Mouse (Mus musculus): ENCODE results near the gene Pphln1. TPM values are rescaled to one million over a fixed set of nuclear protein-coding genes. Genes with fewer than 3 reads are reported as not detected.

The Pphln1 gene
- polyA plus RNA-seq, 1 experiment from 2014 or later: 71.0 TPM

- H3K4me3 ChIP-seq: no peak overlapping the region
- 81% methylated on average over 3 of the region's 3 CpGs for WGBS
- H3K9me3 ChIP-seq (replicated peaks): no peaks in the 10 kb centered on the region
- H3K4me2 ChIP-seq (replicated peaks): no peak overlapping the region
- no peak overlapping the region for H3K27ac ChIP-seq
- no peak for ATAC-seq (ENCODE audit: low FRiP score)
- no peaks in the 10 kb centered on the region for H3K27me3 ChIP-seq
- peaks cover 22% of the 10 kb centered on the region for H3K4me1 ChIP-seq
- H3K9ac ChIP-seq: no peak overlapping the region
- no peaks in the 10 kb centered on the region for H3K36me3 ChIP-seq
Observed at GRCm38 (mm10) chr15:93530703-93531032, 132.5 kb downstream of the Pphln1 start.

- Histone ChIP-seq H3K4me3 (no peak overlapping the region), H3K36me3 (no peaks in the 10 kb centered on the region), H3K4me2 (replicated peaks) (no peak overlapping the region), H3K9ac (no peak overlapping the region), H3K27ac (no peak overlapping the region), H3K4me1 (0 out of 2 replicates have a peak, but pooled peaks cover 9% of the 10 kb centered on the region), H3K9me3 (replicated peaks) (no peaks in the 10 kb centered on the region), H3K27me3 (no peaks in the 10 kb centered on the region)
- ATAC-seq (ENCODE audit: low FRiP score): no peak
- WGBS: 74% methylated on average over 4 of the region's 4 CpGs
Observed at GRCm38 (mm10) chr15:93536191-93536590, 138.0 kb downstream of the Pphln1 start.

GRCm38 (mm10) chr15:93537745-93538144, 139.6 kb downstream of the Pphln1 start:
- ATAC-seq (ENCODE audit: low FRiP score): no peak
- no peaks in the 10 kb centered on the region for H3K36me3 ChIP-seq

GRCm38 (mm10) chr15:93538551-93539205, 140.5 kb downstream of the Pphln1 start:
- H3K4me1 ChIP-seq: 0 out of 2 replicates have a peak, but pooled peaks cover 7% of the 10 kb centered on the region
- no peak overlapping the region for H3K27ac ChIP-seq
- no peak overlapping the region for H3K4me3 ChIP-seq
- H3K9ac ChIP-seq: no peak overlapping the region
- H3K9me3 ChIP-seq (replicated peaks): no peaks in the 10 kb centered on the region
- no peaks in the 10 kb centered on the region for H3K27me3 ChIP-seq
- WGBS: 85% methylated on average over 21 of the region's 21 CpGs
- H3K4me2 ChIP-seq (replicated peaks): no peak overlapping the region
- no peaks in the 10 kb centered on the region for H3K36me3 ChIP-seq
- no peak for ATAC-seq (ENCODE audit: low FRiP score)

More at GRCm38 (mm10) chr15:93537745-93538144, 139.6 kb downstream of the Pphln1 start:
- WGBS: 82% methylated on average over 7 of the region's 7 CpGs
- H3K27me3 ChIP-seq: no peaks in the 10 kb centered on the region
- no peaks in the 10 kb centered on the region for H3K9me3 ChIP-seq (replicated peaks)
- no peak overlapping the region for H3K4me2 ChIP-seq (replicated peaks)
- no peak overlapping the region for H3K27ac ChIP-seq
- H3K9ac ChIP-seq: no peak overlapping the region
- H3K4me1 ChIP-seq: 0 out of 2 replicates have a peak, but pooled peaks cover 7% of the 10 kb centered on the region
- H3K4me3 ChIP-seq: no peak overlapping the region

- Histone ChIP-seq H3K4me2 (replicated peaks) (no peak overlapping the region), H3K9ac (no peak overlapping the region), H3K4me3 (no peak overlapping the region), H3K4me1 (0 out of 2 replicates have a peak, but pooled peaks cover 5% of the 10 kb centered on the region), H3K27ac (no peak overlapping the region), H3K27me3 (no peaks in the 10 kb centered on the region), H3K36me3 (no peaks in the 10 kb centered on the region), H3K9me3 (replicated peaks) (no peaks in the 10 kb centered on the region)
- WGBS: 67% methylated on average over 3 of the region's 3 CpGs
- ATAC-seq (ENCODE audit: low FRiP score): no peak
Observed at GRCm38 (mm10) chr15:93539415-93539814, 141.3 kb downstream of the Pphln1 start.

Other genes starting within 250 kb of the Pphln1 start
- 19.7 and 20.4 TPM in 2 replicates for gene Gxylt1, start 123.2 kb upstream of the Pphln1 start, polyA plus RNA-seq (2016; fragmentation: Nextera tagmentation; extraction: Ambion mirVana)
- 98.1 and 99.1 TPM in 2 replicates for gene Yaf2, start 61.4 kb upstream of the Pphln1 start, polyA plus RNA-seq (2016; fragmentation: Nextera tagmentation; extraction: Ambion mirVana)
- 159 and 173 TPM in 2 replicates for gene Zcrb1, start within 50 bp of the Pphln1 start, polyA plus RNA-seq (2016; fragmentation: Nextera tagmentation; extraction: Ambion mirVana)
- 24.6 and 27.9 TPM in 2 replicates for gene Prickle1, start 197.5 kb downstream of the Pphln1 start, polyA plus RNA-seq (2016; fragmentation: Nextera tagmentation; extraction: Ambion mirVana)